Mouse (Mus musculus) ES-Bruce4 (cell line): ENCODE data around the gene Nr6a1. TPM values are rescaled to one million over a fixed set of nuclear protein-coding genes. Genes with fewer than 3 reads are reported as not detected.
A peak's percentile ranks its signal among the peaks of the same experiment; 100 is the strongest.

ENCODE experiments used
- H3K27ac ChIP-seq: 2 replicates; pipeline ENCODE4 v1.5.1; 2012; ENCODE audit warnings: low read length, inconsistent platforms; ENCODE audit not compliant: insufficient read depth
- H3K27me3 ChIP-seq: 2 replicates; pipeline ENCODE4 v1.6.1; 2012; ENCODE audit warnings: mild to moderate bottlenecking, low read length, inconsistent platforms; ENCODE audit not compliant: control insufficient read depth, poor library complexity, insufficient read depth, severe bottlenecking
- H3K36me3 ChIP-seq: 2 replicates; pipeline ENCODE4 v1.6.1; 2012; ENCODE audit warnings: inconsistent platforms, mild to moderate bottlenecking, low read length, moderate library complexity; ENCODE audit not compliant: control insufficient read depth, poor library complexity, insufficient read depth, severe bottlenecking
- H3K4me1 ChIP-seq: one replicate; pipeline ENCODE4 v1.8.1; 2011; ENCODE audit warnings: low read length; ENCODE audit not compliant: control insufficient read depth, insufficient read depth
- H3K4me3 ChIP-seq: 2 replicates; pipeline ENCODE4 v1.5.1; 2011; ENCODE audit warnings: low read depth, mild to moderate bottlenecking, low read length
- H3K9ac ChIP-seq: 2 replicates; pipeline ENCODE4 v1.6.1; 2012; ENCODE audit warnings: low read depth, mild to moderate bottlenecking, inconsistent platforms; ENCODE audit not compliant: poor library complexity, severe bottlenecking
- H3K9me3 ChIP-seq: replicated peaks from 2 replicates; pipeline ENCODE4 v1.6.1; 2012; ENCODE audit warnings: mild to moderate bottlenecking, low read length, inconsistent platforms; ENCODE audit not compliant: control insufficient read depth, poor library complexity, insufficient read depth, severe bottlenecking
- CTCF ChIP-seq: IDR thresholded peaks from one replicate; pipeline ENCODE4 v1.8.1; 2011; ENCODE audit warnings: low read depth, low read length
- EP300 ChIP-seq: IDR thresholded peaks from 2 replicates; pipeline ENCODE4 v1.6.1; 2011; ENCODE audit warnings: low read depth, low read length; ENCODE audit not compliant: insufficient read depth
- POLR2A ChIP-seq: IDR thresholded peaks from one replicate; pipeline ENCODE4 v1.8.1; 2011; ENCODE audit warnings: low read length; ENCODE audit not compliant: insufficient read depth
- polyA plus RNA-seq: library from polyadenylated mRNA; stranded (reverse); fragments of >200 nt; gene quantifications from 2 replicates; pipeline ENCODE4 v1.2.4, GENCODE M21; 2011; ENCODE audit warnings: low read depth; ENCODE audit not compliant: missing spikeins, insufficient read depth, insufficient read length

Gene Nr6a1
- polyA plus RNA-seq, 1 experiment: 110 TPM

DNA sequence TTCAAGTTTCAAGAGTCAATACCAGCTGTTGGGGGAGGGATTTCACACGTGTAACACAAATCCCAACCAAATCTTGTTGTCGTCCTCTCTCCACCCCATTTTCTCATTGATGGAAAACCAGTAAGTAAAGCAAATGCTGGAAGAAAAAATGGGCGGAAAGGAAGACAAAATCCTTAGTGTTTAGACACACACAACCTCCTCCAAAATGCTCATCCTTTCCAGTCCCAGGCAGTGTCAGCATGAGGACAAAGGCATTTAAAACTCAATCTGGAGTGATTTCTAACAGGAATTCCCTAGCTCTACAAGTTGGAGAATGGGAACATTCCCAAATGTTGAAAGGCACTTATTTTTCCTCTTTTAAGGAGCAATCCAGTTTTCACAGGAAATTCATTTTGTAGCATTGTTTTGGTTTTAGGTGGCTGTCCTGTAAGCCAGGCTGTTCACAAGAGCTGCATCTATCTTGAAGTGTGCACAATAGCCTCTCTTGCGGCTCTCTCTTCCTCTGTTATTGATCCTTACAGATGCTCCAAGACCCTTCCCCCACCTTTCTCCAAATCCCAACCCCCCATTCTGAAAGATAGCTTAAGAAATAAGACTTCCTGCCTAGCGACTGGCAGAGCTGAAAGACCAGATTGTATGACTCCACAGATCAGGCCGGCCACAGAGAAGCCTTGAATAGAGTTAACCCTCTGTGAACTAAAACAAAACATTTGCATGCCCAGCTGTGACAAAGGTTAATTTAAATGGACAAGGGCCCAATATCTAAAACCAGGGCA lies 145.4 kb downstream of the Nr6a1 start:
- Histone ChIP-seq H3K4me3 (no peak overlapping the region), H3K9me3 (no peaks in the 10 kb centered on the region), H3K27me3 (no peaks in the 10 kb centered on the region), H3K9ac (no peak overlapping the region; the same call in 1 of the 2 replicates), H3K4me1 (peaks cover 4% of the 10 kb centered on the region), H3K27ac (peak overlapping the region; percentile 69), H3K36me3 (no peaks in the 10 kb centered on the region)
- TF ChIP-seq CTCF (no peak), EP300 (no peak), POLR2A (no peak)

DNA sequence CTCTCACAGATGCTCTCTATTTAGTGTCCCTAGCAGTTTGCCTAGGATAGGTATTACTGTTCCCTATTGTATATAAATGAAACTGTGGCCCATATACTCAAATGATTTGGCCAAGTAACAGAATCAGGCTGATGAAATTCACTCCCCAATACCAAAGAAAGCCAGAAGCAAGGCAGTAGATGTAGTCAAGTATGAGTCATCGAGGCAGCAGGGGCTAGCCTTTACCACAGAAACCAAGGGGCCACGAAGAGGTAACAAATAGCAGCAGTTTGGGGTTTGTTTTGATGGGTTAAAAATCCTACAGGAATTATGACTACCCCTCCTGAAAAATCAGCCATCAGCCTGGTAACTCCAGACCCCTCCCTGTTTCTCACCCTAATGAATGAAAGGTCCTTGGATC lies 147.5 kb downstream of the Nr6a1 start:
- Histone ChIP-seq H3K36me3 (no peaks in the 10 kb centered on the region), H3K4me3 (no peak overlapping the region), H3K27ac (no peak overlapping the region), H3K4me1 (peaks cover 2% of the 10 kb centered on the region), H3K9ac (no peak overlapping the region), H3K27me3 (no peaks in the 10 kb centered on the region), H3K9me3 (no peaks in the 10 kb centered on the region)
- TF ChIP-seq POLR2A: no peak
- TF ChIP-seq CTCF: no peak
- no peak for TF ChIP-seq EP300

DNA sequence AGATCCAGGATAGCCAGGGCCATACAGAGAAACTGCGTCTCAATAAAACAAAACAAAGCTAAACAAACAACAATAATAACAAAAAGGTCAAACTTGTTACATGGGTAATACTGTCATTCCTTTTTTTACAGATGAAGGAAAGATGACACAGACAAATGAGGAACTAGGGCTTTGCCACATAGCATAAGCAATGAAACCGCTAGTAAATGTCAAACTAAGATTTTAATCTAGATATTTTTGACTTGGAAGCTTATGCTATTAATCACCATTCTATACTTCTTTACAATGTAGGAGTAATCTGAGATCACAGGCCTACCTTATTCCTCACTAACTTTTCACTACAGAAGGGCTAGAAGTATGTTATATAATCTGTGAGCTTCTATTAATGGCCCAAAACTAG lies 150.2 kb downstream of the Nr6a1 start:
- no peaks in the 10 kb centered on the region for H3K27me3 ChIP-seq
- no peak overlapping the region for H3K9ac ChIP-seq
- no peak overlapping the region for H3K27ac ChIP-seq
- no peak overlapping the region for H3K4me3 ChIP-seq
- TF ChIP-seq EP300: no peak
- peaks cover 2% of the 10 kb centered on the region for H3K4me1 ChIP-seq
- no peaks in the 10 kb centered on the region for H3K9me3 ChIP-seq
- H3K36me3 ChIP-seq: no peaks in the 10 kb centered on the region

DNA sequence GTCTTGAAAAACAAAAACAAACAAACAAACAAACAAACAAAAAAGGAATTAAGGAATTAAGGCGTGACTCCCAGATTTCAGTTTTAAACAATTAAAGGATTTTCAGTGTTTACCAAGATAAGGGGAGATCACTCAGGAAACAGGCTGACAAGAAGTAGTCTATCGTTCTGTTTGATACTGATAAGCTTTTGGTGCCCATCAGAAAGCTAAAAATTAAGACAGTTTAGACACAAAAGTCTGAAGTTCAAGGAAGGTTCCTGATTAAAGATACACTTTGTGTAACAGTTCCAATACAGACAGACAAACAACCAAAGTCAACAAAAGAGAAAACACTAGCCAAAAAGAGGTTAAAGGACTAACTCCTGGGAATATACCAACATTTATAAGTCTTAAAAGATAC lies 152.6 kb downstream of the Nr6a1 start:
- H3K27me3 ChIP-seq: no peaks in the 10 kb centered on the region
- H3K4me1 ChIP-seq: no peaks in the 10 kb centered on the region
- H3K27ac ChIP-seq: no peak overlapping the region
- no peaks in the 10 kb centered on the region for H3K9me3 ChIP-seq
- no peak overlapping the region for H3K4me3 ChIP-seq
- TF ChIP-seq CTCF (no peak), POLR2A (no peak), EP300 (no peak)
- H3K9ac ChIP-seq: no peak overlapping the region
- H3K36me3 ChIP-seq: no peaks in the 10 kb centered on the region

DNA sequence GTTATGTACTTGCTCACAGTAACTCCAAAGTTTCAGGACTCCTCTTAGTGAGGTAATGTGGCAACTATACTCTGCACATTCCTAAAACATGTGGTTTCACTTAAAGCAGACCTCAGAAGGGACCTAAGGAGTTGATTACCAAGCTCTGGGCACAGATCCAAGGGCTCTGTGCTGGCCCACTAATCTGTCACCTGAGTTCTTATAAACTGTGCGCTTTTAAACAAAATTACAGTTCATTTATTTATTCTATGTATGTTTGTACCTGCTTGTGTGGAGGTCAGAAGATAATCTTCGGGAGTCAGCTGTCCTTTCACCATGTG lies 156.1 kb downstream of the Nr6a1 start:
- Histone ChIP-seq H3K9me3 (no peaks in the 10 kb centered on the region), H3K9ac (no peak overlapping the region), H3K4me3 (no peak overlapping the region), H3K36me3 (no peaks in the 10 kb centered on the region), H3K4me1 (no peaks in the 10 kb centered on the region), H3K27me3 (no peaks in the 10 kb centered on the region), H3K27ac (no peak overlapping the region)
- TF ChIP-seq POLR2A: no peak
- no peak for TF ChIP-seq CTCF
- TF ChIP-seq EP300: no peak

DNA sequence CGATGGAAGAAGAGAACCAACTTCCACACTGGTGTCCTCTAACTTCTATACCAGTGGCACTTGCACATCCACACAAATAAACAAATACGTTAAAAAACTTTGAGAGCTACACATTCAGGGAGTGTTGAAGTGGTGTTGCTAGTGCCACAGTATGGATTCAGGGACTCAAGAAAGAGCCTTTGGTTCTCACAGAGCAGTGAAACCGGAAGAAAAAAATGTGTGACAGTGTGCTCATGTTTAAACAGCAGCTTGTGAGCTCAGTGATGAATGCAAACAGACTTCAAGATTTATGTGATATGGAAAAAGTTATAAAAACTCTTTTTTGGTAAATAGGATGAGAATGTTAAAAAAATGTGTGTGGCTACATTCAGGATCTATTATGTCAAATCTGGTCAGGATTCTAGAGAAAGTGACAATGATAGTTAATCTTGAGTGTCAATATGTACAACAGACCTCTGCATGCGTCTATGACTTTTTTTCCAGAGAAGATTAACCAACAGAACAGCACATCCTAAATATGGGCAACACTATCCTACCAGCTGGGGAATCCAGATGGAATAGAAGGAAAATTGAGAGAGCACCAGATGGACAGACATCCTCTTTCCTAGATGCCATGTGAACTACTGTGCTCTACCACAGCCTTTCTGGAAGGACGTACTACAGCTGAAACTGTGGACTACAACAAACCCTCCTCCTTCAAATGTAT lies 156.6 kb downstream of the Nr6a1 start:
- TF ChIP-seq POLR2A: no peak
- TF ChIP-seq CTCF: no peak
- no peak for TF ChIP-seq EP300
- no peak overlapping the region for H3K9ac ChIP-seq
- no peak overlapping the region for H3K4me3 ChIP-seq
- H3K4me1 ChIP-seq: no peaks in the 10 kb centered on the region
- H3K9me3 ChIP-seq: no peaks in the 10 kb centered on the region
- H3K27ac ChIP-seq: no peak overlapping the region
- H3K27me3 ChIP-seq: no peaks in the 10 kb centered on the region
- no peaks in the 10 kb centered on the region for H3K36me3 ChIP-seq
